Mouse (Mus musculus) midbrain, embryonic 13.5 days (tissue): Measurements from ENCODE around the gene Slc25a17. TPM values are rescaled to one million over a fixed set of nuclear protein-coding genes. Genes with fewer than 3 reads are reported as not detected.

ENCODE experiments used
- ATAC-seq: fragments of 200-750 bp; cut with Nextera tagmentation; 2 replicates; pipeline ENCODE4 v1.8.0; 2017; ENCODE audit warnings: mild to moderate bottlenecking, moderate TSS enrichment, moderate library complexity
- H3K27ac ChIP-seq: fragments of 300-500 bp; sonication (generic); 2 replicates; pipeline ENCODE4 v1.5.1; 2015; ENCODE audit warnings: inconsistent platforms, mild to moderate bottlenecking, moderate library complexity
- H3K27me3 ChIP-seq: fragments of 300-500 bp; sonication (generic); 2 replicates; pipeline ENCODE4 v1.6.1; 2015; ENCODE audit warnings: mild to moderate bottlenecking, inconsistent platforms
- H3K36me3 ChIP-seq: fragments of 300-500 bp; sonication (generic); 2 replicates; pipeline ENCODE4 v1.6.1; 2015; ENCODE audit warnings: mild to moderate bottlenecking, inconsistent platforms
- H3K4me1 ChIP-seq: fragments of 300-500 bp; sonication (generic); replicated peaks from 2 replicates; pipeline ENCODE4 v1.6.1; 2015; ENCODE audit warnings: inconsistent platforms
- H3K4me2 ChIP-seq: fragments of 300-500 bp; sonication (generic); replicated peaks from 2 replicates; pipeline ENCODE4 v1.6.1; 2015; ENCODE audit warnings: moderate library complexity, mild to moderate bottlenecking, inconsistent platforms
- H3K4me3 ChIP-seq: fragments of 300-500 bp; sonication (generic); replicated peaks from 2 replicates; pipeline ENCODE4 v1.5.1; 2015; ENCODE audit warnings: mild to moderate bottlenecking, inconsistent platforms
- H3K9ac ChIP-seq: fragments of 300-500 bp; sonication (generic); replicated peaks from 2 replicates; pipeline ENCODE4 v1.6.1; 2015; ENCODE audit warnings: mild to moderate bottlenecking, inconsistent platforms
- H3K9me3 ChIP-seq: fragments of 300-500 bp; sonication (generic); 2 replicates; pipeline ENCODE4 v1.6.1; 2016; ENCODE audit warnings: mild to moderate bottlenecking, inconsistent platforms
- WGBS: fragments of 180-500 bp; shearing (Covaris S2); methylation state at CpG from one replicate; pipeline ENCODE4 v1.1.7; 2015; 5-methylcytosine and 5-hydroxymethylcytosine counted together
- polyA plus RNA-seq: library from polyadenylated mRNA; unstranded; fragments of >200 nt; fragmentation: Nextera tagmentation; extraction: Ambion mirVana; gene quantifications from 2 replicates; pipeline ENCODE4 v1.2.1, GENCODE M21; 2015

Gene Slc25a17
- polyA plus RNA-seq, 1 experiment from 2014 or later: 133 TPM

DNA sequence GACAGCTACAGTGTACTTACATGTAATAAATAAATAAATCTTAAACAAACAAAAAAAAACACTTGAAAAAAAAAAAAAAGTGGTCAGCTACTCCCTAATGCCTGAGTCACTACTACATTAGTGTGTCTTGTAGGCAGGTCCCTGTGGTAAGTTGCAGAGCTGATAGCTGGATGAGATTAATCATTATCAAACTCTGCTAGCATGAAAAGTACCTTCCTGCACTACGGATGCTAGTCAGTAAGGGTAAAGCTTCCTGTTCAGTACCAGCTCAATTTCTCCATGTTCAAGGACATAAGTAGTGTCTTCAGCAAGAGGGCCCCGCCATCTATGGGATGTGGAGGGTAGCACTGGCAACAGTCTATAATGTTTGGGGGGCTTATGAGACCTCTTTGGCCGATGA, 46.7 kb downstream of the Slc25a17 start:
- no peak for ATAC-seq
- no peak overlapping the region for H3K4me3 ChIP-seq
- H3K9me3 ChIP-seq: 0 out of 2 replicates have a peak, but pooled peaks cover 4% of the 10 kb centered on the region
- no peak overlapping the region for H3K4me2 ChIP-seq
- H3K27me3 ChIP-seq: no peaks in the 10 kb centered on the region
- H3K4me1 ChIP-seq: no peaks in the 10 kb centered on the region
- H3K27ac ChIP-seq: no peak overlapping the region
- no peak overlapping the region for H3K9ac ChIP-seq
- WGBS: 92% methylated on average over 3 of the region's 3 CpGs
- peaks cover 28% of the 10 kb centered on the region for H3K36me3 ChIP-seq

DNA sequence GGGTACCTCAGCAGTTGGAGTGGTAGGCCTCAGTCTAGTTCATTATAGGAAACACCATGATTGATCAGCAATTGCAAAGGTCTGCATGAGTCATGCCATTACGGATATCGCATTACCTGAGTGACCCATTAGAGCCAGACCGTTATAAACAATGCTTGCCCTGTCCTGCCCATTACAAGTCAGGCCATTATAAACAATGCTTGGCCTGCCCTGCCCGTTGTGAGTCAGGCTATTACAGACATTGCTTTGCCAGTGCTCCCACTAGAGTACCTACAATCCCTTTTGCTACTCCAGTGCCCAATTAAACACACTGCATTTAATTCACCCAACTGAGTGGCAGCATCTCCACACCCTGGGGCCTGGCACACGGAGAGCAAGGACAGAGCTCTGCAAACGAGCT, 49.6 kb downstream of the Slc25a17 start:
- H3K27ac ChIP-seq: no peak overlapping the region
- no peaks in the 10 kb centered on the region for H3K4me1 ChIP-seq
- no peak overlapping the region for H3K4me3 ChIP-seq
- no peak overlapping the region for H3K9ac ChIP-seq
- 83% methylated on average over 6 of the region's 6 CpGs for WGBS
- H3K4me2 ChIP-seq: no peak overlapping the region
- H3K27me3 ChIP-seq: no peaks in the 10 kb centered on the region
- H3K36me3 ChIP-seq: peaks cover 2% of the 10 kb centered on the region
- ATAC-seq: no peak
- no peaks in the 10 kb centered on the region for H3K9me3 ChIP-seq

DNA sequence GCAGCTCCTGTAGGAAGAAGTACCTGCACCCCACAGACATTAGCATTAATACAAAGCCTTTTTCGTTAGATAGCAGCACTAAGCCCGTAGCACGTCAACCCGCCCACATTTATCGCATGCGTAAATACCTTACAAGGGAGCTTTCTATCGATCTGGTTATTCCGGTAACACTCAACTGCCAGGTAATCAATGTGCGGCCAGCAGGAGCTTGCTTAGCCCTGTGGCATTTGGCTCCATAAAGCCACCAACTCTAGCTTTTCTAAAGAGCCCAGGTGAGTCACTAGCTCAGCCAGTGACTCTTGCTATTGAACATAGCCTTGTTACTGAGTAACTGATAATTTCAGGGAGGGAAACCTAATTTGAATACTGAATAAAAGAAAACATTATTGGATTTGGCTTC, 50.3 kb downstream of the Slc25a17 start:
- H3K9me3 ChIP-seq: no peaks in the 10 kb centered on the region
- no peak overlapping the region for H3K27ac ChIP-seq
- no peak for ATAC-seq
- no peaks in the 10 kb centered on the region for H3K4me1 ChIP-seq
- H3K9ac ChIP-seq: no peak overlapping the region
- WGBS: 94% methylated on average over 9 of the region's 9 CpGs
- no peak overlapping the region for H3K4me2 ChIP-seq
- no peaks in the 10 kb centered on the region; the same call in 1 of the 2 replicates for H3K36me3 ChIP-seq
- no peak overlapping the region for H3K4me3 ChIP-seq
- no peaks in the 10 kb centered on the region for H3K27me3 ChIP-seq

DNA sequence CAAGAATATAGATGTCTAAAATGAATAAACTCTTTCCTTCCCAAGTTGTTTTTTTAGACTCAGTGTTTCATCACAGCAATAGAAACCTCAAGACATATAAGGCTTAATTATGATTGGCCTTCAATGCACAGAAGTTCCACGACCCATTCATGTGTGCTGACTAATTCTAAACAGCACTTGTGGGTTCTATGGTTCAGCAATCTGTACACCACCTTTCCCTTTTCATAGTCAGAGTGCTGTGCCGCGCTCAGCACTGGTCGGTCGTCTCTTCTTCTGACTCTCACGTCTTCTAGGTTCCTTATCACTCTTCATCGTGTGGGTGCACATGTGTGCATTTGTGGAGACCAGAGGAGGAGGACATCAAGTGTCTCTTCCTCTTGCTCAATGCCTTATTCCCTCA, 52.6 kb downstream of the Slc25a17 start:
- Histone ChIP-seq H3K9me3 (no peaks in the 10 kb centered on the region), H3K9ac (no peak overlapping the region), H3K4me1 (no peaks in the 10 kb centered on the region), H3K27ac (no peak overlapping the region), H3K27me3 (no peaks in the 10 kb centered on the region), H3K36me3 (no peaks in the 10 kb centered on the region; the same call in 1 of the 2 replicates), H3K4me3 (no peak overlapping the region), H3K4me2 (no peak overlapping the region)
- 95% methylated on average over 7 of the region's 7 CpGs for WGBS
- no peak for ATAC-seq

DNA sequence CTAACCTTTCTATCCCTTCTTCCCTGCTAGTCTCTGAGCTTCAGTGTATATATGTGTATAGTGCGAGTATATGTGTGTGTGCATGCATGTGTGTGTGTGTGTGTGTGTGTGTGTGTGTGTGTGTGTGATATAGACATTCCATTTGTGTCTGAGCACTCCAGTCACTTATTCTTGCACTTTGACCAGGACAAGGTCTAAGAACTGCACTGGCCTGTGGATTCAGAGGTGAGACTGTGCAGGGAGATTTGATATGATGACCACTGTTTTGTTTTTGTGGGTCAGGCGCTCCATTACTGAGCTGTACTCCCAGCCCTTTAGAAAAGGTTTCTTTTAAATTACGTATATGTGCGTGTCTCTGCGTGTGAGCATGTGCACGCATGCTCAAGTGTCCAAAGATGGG, 54.1 kb downstream of the Slc25a17 start:
- Histone ChIP-seq H3K4me1 (no peaks in the 10 kb centered on the region), H3K4me2 (no peak overlapping the region), H3K27ac (no peak overlapping the region), H3K36me3 (no peaks in the 10 kb centered on the region), H3K9me3 (no peaks in the 10 kb centered on the region), H3K9ac (no peak overlapping the region), H3K4me3 (no peak overlapping the region), H3K27me3 (no peaks in the 10 kb centered on the region)
- ATAC-seq: no peak
- 94% methylated on average over 6 of the region's 6 CpGs for WGBS

DNA sequence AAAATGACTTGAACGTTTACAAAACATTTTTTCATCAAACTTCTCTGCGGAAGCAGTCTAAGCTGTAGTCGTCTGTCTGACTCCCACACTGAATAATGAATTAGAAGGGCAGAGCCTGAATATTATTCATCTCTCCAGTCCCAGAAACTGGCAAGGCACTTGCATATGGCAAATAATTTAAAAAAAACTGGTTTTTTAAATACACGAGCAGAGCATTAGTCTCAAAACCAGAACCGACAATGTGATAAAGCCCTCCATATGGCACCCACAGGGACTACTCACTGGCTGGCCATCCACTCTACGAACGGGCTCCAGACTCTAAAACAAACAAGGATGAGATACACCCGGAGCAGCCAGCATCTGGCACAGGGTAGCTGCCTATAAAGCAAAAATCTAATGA, 55.6 kb downstream of the Slc25a17 start:
- no peak for ATAC-seq

DNA sequence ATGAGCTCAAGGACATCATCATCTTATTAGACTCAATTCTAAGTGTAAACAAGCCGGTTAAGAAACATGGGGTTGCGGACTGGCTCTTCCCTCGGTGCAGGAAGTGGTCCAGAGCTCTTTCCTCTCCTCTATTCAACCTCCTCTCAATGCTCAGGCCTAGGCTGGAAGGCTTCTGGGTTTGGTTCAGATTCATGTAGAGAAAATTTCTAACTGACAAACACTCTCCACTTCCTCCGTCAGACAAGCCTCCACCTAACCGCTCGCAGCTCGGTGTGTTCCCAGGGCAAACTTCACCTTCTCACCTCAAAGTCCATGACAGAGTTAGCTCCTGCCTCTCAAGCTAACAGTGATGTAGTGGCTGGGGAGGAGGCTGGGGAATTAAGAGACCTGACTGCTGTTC, 56.6 kb downstream of the Slc25a17 start:
- ATAC-seq: no peak
- Histone ChIP-seq H3K27ac (no peak overlapping the region), H3K9ac (no peak overlapping the region), H3K27me3 (no peaks in the 10 kb centered on the region), H3K4me3 (no peak overlapping the region), H3K36me3 (no peaks in the 10 kb centered on the region), H3K9me3 (no peaks in the 10 kb centered on the region), H3K4me1 (no peaks in the 10 kb centered on the region), H3K4me2 (no peak overlapping the region)
- WGBS: 97% methylated on average over 7 of the region's 7 CpGs

More for the DNA sequence above, 55.6 kb downstream of the Slc25a17 start:
- Histone ChIP-seq H3K36me3 (no peaks in the 10 kb centered on the region), H3K27ac (no peak overlapping the region), H3K4me3 (no peak overlapping the region), H3K9ac (no peak overlapping the region), H3K27me3 (no peaks in the 10 kb centered on the region), H3K4me2 (no peak overlapping the region), H3K4me1 (no peaks in the 10 kb centered on the region), H3K9me3 (no peaks in the 10 kb centered on the region)
- WGBS: 76% methylated on average over 8 of the region's 8 CpGs

DNA sequence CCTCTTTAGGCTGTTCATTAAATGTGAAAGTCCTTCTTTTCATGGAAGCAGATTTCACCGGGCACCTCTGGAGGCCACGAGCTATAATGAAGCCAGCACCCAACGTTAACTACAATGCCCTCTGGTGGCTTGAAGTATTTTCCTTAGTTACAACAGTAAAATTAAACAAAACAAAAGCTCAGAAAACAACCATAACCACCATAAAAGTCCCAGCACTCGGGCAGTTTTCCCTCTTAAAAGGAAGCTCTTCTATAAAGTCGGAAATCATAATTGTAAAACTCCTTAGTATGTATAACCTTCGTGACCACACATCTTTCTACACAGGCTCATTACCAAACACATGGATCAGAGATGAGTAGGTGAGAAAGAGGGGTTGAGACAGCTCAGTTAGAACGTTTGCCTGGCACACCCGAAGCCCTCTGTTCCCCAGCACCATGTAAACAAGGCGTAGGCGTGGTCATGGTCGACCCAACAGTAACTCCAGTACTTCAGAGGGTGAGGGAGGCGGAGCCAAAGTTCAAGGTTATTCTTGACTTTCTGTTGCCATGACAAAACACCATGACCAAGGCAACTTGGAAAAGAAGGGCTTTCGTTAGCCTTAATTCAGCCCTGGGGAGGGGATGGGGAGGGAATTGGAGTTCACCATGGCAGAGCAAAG, 58.3 kb downstream of the Slc25a17 start:
- 77% methylated on average over 13 of the region's 13 CpGs for WGBS
- H3K36me3 ChIP-seq: no peaks in the 10 kb centered on the region

DNA sequence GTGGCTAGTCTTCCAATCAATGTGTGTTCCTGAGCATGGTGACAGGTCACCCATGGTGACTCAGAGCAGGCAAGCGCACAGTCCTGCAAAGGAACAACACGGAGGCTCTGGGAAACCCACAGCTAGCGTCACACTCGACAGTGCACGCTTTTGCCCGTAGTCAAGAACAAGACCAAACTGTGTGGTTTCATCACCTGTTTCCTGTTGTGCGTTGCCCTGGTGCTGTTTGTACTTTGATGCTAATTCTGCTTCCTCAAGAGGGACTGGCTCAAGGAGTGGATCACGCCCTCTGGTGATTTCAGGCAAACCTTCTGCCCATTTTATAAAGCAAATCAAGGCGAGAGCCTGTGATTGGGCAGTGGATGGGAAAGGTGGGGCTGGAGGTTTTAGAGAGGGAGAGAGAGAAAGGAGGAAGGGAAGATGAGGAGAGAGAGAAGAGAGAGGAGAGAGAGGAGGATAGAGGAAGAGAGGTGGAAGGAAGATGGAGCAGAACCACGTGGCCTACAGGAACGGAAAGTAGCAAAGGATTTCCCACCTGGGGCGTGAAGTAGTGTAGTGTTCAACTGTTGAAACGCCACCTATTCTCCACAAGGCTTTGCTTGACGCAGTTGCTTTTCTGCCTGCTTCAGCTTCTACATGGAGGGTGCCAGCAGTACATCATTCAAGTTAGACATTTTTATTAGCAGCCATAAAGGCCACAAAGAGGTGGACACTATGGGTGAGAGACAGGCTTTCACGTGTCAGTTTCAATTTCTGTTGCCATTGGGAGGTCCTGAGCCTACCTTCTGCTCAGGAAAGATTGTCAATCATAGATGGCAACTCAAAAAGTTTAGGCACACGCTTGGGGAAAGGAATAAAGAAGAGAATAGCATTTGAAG, 59.2 kb downstream of the Slc25a17 start:
- ATAC-seq: no peak
- Histone ChIP-seq H3K4me1 (no peaks in the 10 kb centered on the region), H3K4me3 (no peak overlapping the region), H3K36me3 (no peaks in the 10 kb centered on the region), H3K27me3 (no peaks in the 10 kb centered on the region), H3K9me3 (no peaks in the 10 kb centered on the region), H3K27ac (no peak overlapping the region), H3K4me2 (no peak overlapping the region), H3K9ac (no peak overlapping the region)
- WGBS: 77% methylated on average over 16 of the region's 16 CpGs

More for the DNA sequence above, 58.3 kb downstream of the Slc25a17 start:
- Histone ChIP-seq H3K9me3 (no peaks in the 10 kb centered on the region), H3K4me2 (no peak overlapping the region), H3K4me3 (no peak overlapping the region), H3K4me1 (no peaks in the 10 kb centered on the region), H3K27me3 (no peaks in the 10 kb centered on the region), H3K27ac (no peak overlapping the region), H3K9ac (no peak overlapping the region)
- no peak for ATAC-seq

DNA sequence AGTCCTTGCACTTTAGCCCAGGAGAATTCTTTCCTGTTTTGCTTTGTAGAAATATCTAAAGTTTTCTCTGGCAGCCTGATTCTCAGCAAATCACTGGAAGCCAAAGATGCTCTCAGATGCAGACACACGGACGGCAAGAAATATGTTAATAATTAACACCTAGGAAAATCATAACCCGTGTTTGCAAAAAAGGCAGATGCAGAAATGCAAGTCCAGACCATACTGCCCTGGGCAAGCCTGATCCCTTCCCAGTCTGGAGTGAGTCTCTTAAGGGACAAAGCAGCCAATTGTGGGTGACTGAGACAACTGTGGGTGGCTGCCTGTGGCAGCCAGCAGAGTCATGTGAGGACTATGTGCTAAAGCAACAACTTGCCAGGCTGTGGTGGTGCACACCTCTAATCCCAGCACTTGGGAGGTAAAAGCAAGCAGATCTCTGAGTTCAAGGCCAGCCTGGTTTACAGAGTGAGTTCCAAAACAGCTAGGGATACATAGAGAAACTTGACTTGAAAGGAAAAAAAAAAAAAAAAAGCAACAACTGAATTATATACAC, 60.0 kb downstream of the Slc25a17 start:
- 92% methylated on average over 3 of the region's 3 CpGs for WGBS

DNA sequence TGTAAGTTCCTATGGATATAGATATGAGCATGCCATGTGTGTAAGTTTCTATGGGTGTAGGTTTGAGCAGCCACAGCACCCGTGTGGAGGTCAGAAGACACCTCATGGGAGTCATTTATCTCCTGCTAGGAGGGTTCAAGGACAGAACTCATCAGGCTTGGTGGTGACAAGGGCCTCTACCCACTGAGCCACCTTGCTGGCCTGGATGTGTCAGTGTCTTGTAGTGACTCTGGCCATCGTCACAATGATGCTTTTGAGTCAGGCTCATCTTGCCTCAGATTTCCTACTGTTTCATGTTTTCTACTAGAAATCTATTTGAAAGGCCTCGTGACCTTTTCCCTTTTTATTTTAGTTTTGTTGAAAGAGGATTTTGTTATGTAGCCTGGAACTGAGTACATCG, 61.1 kb downstream of the Slc25a17 start:
- ATAC-seq: no peak
- Histone ChIP-seq H3K27me3 (no peaks in the 10 kb centered on the region), H3K9me3 (no peaks in the 10 kb centered on the region), H3K4me3 (no peak overlapping the region), H3K4me2 (no peak overlapping the region), H3K9ac (no peak overlapping the region), H3K36me3 (no peaks in the 10 kb centered on the region), H3K27ac (no peak overlapping the region), H3K4me1 (no peaks in the 10 kb centered on the region)
- 92% methylated on average over 4 of the region's 4 CpGs for WGBS

More for the DNA sequence above, 60.0 kb downstream of the Slc25a17 start:
- ATAC-seq: no peak
- no peaks in the 10 kb centered on the region for H3K36me3 ChIP-seq
- H3K9me3 ChIP-seq: no peaks in the 10 kb centered on the region
- H3K4me3 ChIP-seq: no peak overlapping the region
- no peak overlapping the region for H3K4me2 ChIP-seq
- H3K4me1 ChIP-seq: no peaks in the 10 kb centered on the region
- H3K27ac ChIP-seq: no peak overlapping the region
- H3K27me3 ChIP-seq: no peaks in the 10 kb centered on the region
- no peak overlapping the region for H3K9ac ChIP-seq

DNA sequence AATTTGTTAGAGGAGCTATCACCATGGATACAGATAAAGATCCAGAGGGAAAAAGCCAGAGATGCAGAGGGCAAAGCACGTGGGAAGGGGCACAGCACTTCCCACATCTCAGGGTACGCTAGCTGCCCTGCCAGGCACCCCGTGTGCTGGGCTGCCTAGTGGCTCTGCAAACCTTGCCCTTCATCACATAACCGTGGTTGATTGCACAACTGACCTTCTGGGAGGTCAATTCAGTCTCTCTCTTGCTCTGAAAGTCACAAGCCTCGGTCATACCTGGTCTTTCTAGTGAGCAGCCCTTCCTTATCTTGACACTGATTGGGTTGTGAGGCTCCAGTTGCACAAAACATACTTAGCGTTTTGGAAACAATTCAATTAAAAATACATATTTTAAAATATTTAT, 62.4 kb downstream of the Slc25a17 start:
- H3K4me3 ChIP-seq: no peak overlapping the region
- no peaks in the 10 kb centered on the region for H3K27me3 ChIP-seq
- no peaks in the 10 kb centered on the region for H3K36me3 ChIP-seq
- H3K4me1 ChIP-seq: no peaks in the 10 kb centered on the region
- H3K27ac ChIP-seq: no peak overlapping the region
- ATAC-seq: no peak
- 81% methylated on average over 6 of the region's 6 CpGs for WGBS
- H3K9ac ChIP-seq: no peak overlapping the region
- no peaks in the 10 kb centered on the region for H3K9me3 ChIP-seq
- H3K4me2 ChIP-seq: no peak overlapping the region
